Mouse (Mus musculus) stomach, postnatal 0 days (tissue): Measurements from ENCODE around the gene Dek.
A peak's percentile ranks its signal among the peaks of the same experiment; 100 is the strongest.

Experiments used
- CTCF ChIP-seq: IDR thresholded peaks from 2 replicates; pipeline ENCODE4 v1.5.1; 2016; ENCODE audit warnings: antibody characterized with exemption, low read depth, mild to moderate bottlenecking, moderate library complexity
- EP300 ChIP-seq: optimal IDR thresholded peaks from 2 replicates; pipeline ENCODE3; 2016; ENCODE audit warnings: antibody characterized with exemption

- TF ChIP-seq EP300 (no peak), CTCF (peak; percentile 58)
Measured at GRCm38 (mm10) chr13:47078799-47079198, 27.2 kb downstream of the Dek start.
